Comparison of ENCODE assay signal across 8 mouse cellular contexts in the genomic region with DNA sequence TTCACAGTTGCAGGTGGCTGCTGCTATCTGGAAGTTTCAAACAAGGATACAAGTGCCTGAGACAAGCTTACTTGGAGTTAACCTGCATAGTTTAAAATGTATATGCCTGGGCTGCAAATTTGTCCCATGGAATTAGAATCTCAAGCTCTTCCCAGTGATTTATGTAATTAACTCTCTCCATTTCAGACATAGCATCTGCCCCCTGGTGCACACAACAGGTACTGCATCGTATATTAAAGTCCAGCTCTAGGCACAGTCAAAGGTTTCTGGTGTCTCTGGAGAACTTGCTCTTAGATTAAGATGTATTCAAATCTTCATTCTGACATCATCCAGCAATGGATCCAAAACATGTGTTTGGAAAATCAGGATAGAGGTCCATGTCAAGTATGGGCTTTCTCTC.
DNase-seq lines count a peak whose midpoint lies in the region; ATAC-seq lines count a peak whose summit lies in the region.

No protein-coding gene starts in this region.

- no peaks in the 10 kb centered on the region for H3K9me3 ChIP-seq in forebrain, embryonic 11.5 days (ENCODE audit: control insufficient read depth, low read length)
- H3K9me3 ChIP-seq in forebrain, embryonic 16.5 days (ENCODE audit: control insufficient read depth, low read length) = no peaks in the 10 kb centered on the region
- H3K9me3 ChIP-seq in embryonic facial prominence, embryonic 11.5 days (replicated peaks; ENCODE audit: control insufficient read depth, low read length) = no peaks in the 10 kb centered on the region

- H3K36me3 ChIP-seq in forebrain, embryonic 11.5 days (ENCODE audit: control insufficient read depth, insufficient read depth, low read length) = no peaks in the 10 kb centered on the region
- no peaks in the 10 kb centered on the region for H3K36me3 ChIP-seq in forebrain, embryonic 16.5 days (ENCODE audit: control insufficient read depth, insufficient read depth)
- H3K36me3 ChIP-seq in embryonic facial prominence, embryonic 11.5 days (replicated peaks; ENCODE audit: control insufficient read depth, insufficient read depth, low read depth, low read length) = no peaks in the 10 kb centered on the region

- no peak overlapping the region for H3K27ac ChIP-seq in forebrain, embryonic 11.5 days (ENCODE audit: low read depth, low read length)
- H3K27ac ChIP-seq in forebrain, embryonic 16.5 days (ENCODE audit: low read length) = no peak overlapping the region
- H3K27ac ChIP-seq in embryonic facial prominence, embryonic 11.5 days (replicated peaks; ENCODE audit: low read depth, low read length) = no peak overlapping the region

- H3K9ac ChIP-seq in forebrain, embryonic 11.5 days (ENCODE audit: low read length) = no peak overlapping the region
- no peak overlapping the region for H3K9ac ChIP-seq in forebrain, embryonic 16.5 days (replicated peaks; ENCODE audit: low read depth, low read length)
- H3K9ac ChIP-seq in embryonic facial prominence, embryonic 11.5 days (replicated peaks; ENCODE audit: low read length) = no peak overlapping the region

- DNase-seq in forebrain, embryonic 11.5 days (ENCODE audit: low spot score) = peak; percentile 57
- peak; percentile 26 for DNase-seq in left cerebral cortex, postnatal 25 days (ENCODE audit: low spot score in 2 of 2)
- DNase-seq in left cerebral cortex, adult 11 months (ENCODE audit: low spot score) = no peak
- DNase-seq in NIH3T3 (ENCODE audit: low read depth) = peak; percentile 62
- DNase-seq in embryonic facial prominence, embryonic 11.5 days (ENCODE audit: low spot score) = peak; percentile 55
- peak; percentile 51 for DNase-seq in mesoderm, embryonic 11.5 days (ENCODE audit: low read depth, low spot score)
- DNase-seq in heart, adult 9 months (ENCODE audit: low spot score in 2 of 2) = no peak

- H3K4me3 ChIP-seq in forebrain, embryonic 11.5 days (ENCODE audit: low read depth, low read length) = no peak overlapping the region
- no peak overlapping the region for H3K4me3 ChIP-seq in forebrain, embryonic 16.5 days (replicated peaks; ENCODE audit: low read length)
- H3K4me3 ChIP-seq in embryonic facial prominence, embryonic 11.5 days (ENCODE audit: low read depth, low read length) = no peak overlapping the region

- WGBS in forebrain, embryonic 11.5 days = 8% methylated on average over 1 of the region's 1 CpGs
- 5% methylated on average over 1 of the region's 1 CpGs for WGBS in forebrain, embryonic 16.5 days
- WGBS in embryonic facial prominence, embryonic 11.5 days = 3% methylated on average over 1 of the region's 1 CpGs

- ATAC-seq in forebrain, embryonic 11.5 days (replicated peaks; ENCODE audit: low FRiP score) = 0 out of 2 replicates have a peak, but pooled peaks have one; percentile 27
- ATAC-seq in forebrain, embryonic 16.5 days = no peak
- ATAC-seq in embryonic facial prominence, embryonic 11.5 days (replicated peaks; ENCODE audit: insufficient number of reproducible peaks, low FRiP score, low TSS enrichment, low read depth) = no peak

- no peaks in the 10 kb centered on the region for H3K27me3 ChIP-seq in forebrain, embryonic 11.5 days (ENCODE audit: control insufficient read depth, insufficient read depth, low read length)
- H3K27me3 ChIP-seq in forebrain, embryonic 16.5 days (replicated peaks; ENCODE audit: control insufficient read depth, insufficient read depth, low read length) = no peaks in the 10 kb centered on the region
- no peaks in the 10 kb centered on the region for H3K27me3 ChIP-seq in embryonic facial prominence, embryonic 11.5 days (ENCODE audit: control insufficient read depth, insufficient read depth, low read length)

- H3K4me1 ChIP-seq in forebrain, embryonic 11.5 days (replicated peaks; ENCODE audit: control insufficient read depth, insufficient read depth, low read length) = no peaks in the 10 kb centered on the region
- no peaks in the 10 kb centered on the region for H3K4me1 ChIP-seq in forebrain, embryonic 16.5 days (replicated peaks; ENCODE audit: control insufficient read depth, insufficient read depth, low read length)
- H3K4me1 ChIP-seq in embryonic facial prominence, embryonic 11.5 days (ENCODE audit: control insufficient read depth, insufficient read depth, low read length) = no peaks in the 10 kb centered on the region

- no peak overlapping the region for H3K4me2 ChIP-seq in forebrain, embryonic 11.5 days (ENCODE audit: low read depth, low read length, severe bottlenecking)
- no peak overlapping the region for H3K4me2 ChIP-seq in forebrain, embryonic 16.5 days (ENCODE audit: low read length)
- H3K4me2 ChIP-seq in embryonic facial prominence, embryonic 11.5 days (ENCODE audit: low read depth, low read length) = no peak overlapping the region

- intact Hi-C loops in left cerebral cortex, postnatal 25 days (cut with DNase I) = no loop called here

Comparison
In these comparisons a context has a peak if more than half of its experiments do, and no peak if none do; other contexts are left out.
1. DNase-seq: peak in forebrain, embryonic 11.5 days (single experiment), left cerebral cortex, postnatal 25 days (2 of 2), NIH3T3 (single experiment), embryonic facial prominence, embryonic 11.5 days (single experiment) and mesoderm, embryonic 11.5 days (single experiment); none in left cerebral cortex, adult 11 months (single experiment) and heart, adult 9 months (0 of 2).